Mouse (Mus musculus): ENCODE measurements at regions not wholly inside any gene's neighbourhood (a gene's known extent, or its start where the extent isn't known, plus 50 kb on each side); places are given as distances from the start of the nearest gene placed in this dataset.

DNA sequence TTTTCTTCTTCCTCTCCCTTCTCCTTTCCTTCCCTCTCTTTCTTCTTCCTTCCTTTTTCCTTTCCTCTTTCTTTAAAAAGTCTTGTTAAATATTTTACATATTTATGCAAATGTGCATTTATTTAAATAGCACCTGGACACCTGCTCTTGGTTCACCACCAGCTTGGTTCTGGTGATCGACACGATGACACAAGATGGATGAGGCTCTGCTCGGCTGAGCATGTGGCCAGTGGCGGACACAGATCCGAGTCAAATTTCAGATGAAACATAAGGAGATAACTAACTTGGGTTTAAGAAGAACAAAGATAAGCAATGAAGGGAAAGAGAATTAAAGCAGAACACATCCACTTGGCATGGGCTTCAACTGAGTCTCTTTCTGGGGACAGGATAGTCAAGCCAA lies 1339.7 kb upstream of the A1bg start:
- Histone ChIP-seq H3K4me1 (ENCODE audit: control insufficient read depth, insufficient read depth, low read length) (peaks cover 11% of the 10 kb centered on the region), H3K9ac (ENCODE audit: low read depth, low read length) (no peak overlapping the region), H3K79me2 (ENCODE audit: control insufficient read depth, insufficient read depth, low read length) (no peaks in the 10 kb centered on the region), H3K27ac (replicated peaks; ENCODE audit: insufficient read depth, low read depth, low read length) (no peak overlapping the region), H3K36me3 (ENCODE audit: control insufficient read depth, insufficient read depth, low read length) (no peaks in the 10 kb centered on the region), H3K27me3 (ENCODE audit: control insufficient read depth, insufficient read depth, low read length) (no peaks in the 10 kb centered on the region), H3K4me3 (ENCODE audit: insufficient read depth, low read depth, low read length) (no peak overlapping the region)
- TF ChIP-seq POLR2A (IDR thresholded peaks at IDR 0.05; ENCODE audit: extremely low read depth, insufficient read depth, low read length) (no peak), CTCF (IDR thresholded peaks at IDR 0.05; ENCODE audit: low read depth, low read length) (no peak)
- no peak for DNase-seq (ENCODE audit: extremely low read depth, low read depth, low spot score)
- 88% methylated on average over 5 of the region's 5 CpGs for WGBS

GRCm38 (mm10) chr15:62261520-62261919 lies 1338.7 kb upstream of the A1bg start:
- TF ChIP-seq POLR2A (IDR thresholded peaks at IDR 0.05; ENCODE audit: extremely low read depth, insufficient read depth, low read length) (no peak), CTCF (IDR thresholded peaks at IDR 0.05; ENCODE audit: low read depth, low read length) (no peak)
- Histone ChIP-seq H3K27ac (replicated peaks; ENCODE audit: insufficient read depth, low read depth, low read length) (no peak overlapping the region), H3K4me3 (ENCODE audit: insufficient read depth, low read depth, low read length) (no peak overlapping the region)

GRCm38 (mm10) chr15:62258611-62259010 lies 1335.8 kb upstream of the A1bg start:
- Histone ChIP-seq H3K9ac (ENCODE audit: low read depth, low read length) (no peak overlapping the region), H3K4me3 (ENCODE audit: insufficient read depth, low read depth, low read length) (no peak overlapping the region), H3K79me2 (ENCODE audit: control insufficient read depth, insufficient read depth, low read length) (no peaks in the 10 kb centered on the region), H3K36me3 (ENCODE audit: control insufficient read depth, insufficient read depth, low read length) (no peaks in the 10 kb centered on the region), H3K27me3 (ENCODE audit: control insufficient read depth, insufficient read depth, low read length) (no peaks in the 10 kb centered on the region), H3K4me1 (ENCODE audit: control insufficient read depth, insufficient read depth, low read length) (peaks cover 23% of the 10 kb centered on the region), H3K27ac (replicated peaks; ENCODE audit: insufficient read depth, low read depth, low read length) (peak overlapping the region; percentile 42; the same call in 1 of the 2 replicates)
- 71% methylated on average over 5 of the region's 5 CpGs for WGBS
- TF ChIP-seq POLR2A (IDR thresholded peaks at IDR 0.05; ENCODE audit: extremely low read depth, insufficient read depth, low read length) = no peak
- TF ChIP-seq CTCF (IDR thresholded peaks at IDR 0.05; ENCODE audit: low read depth, low read length) = no peak
- no peak for DNase-seq (ENCODE audit: extremely low read depth, low read depth, low spot score)

More at GRCm38 (mm10) chr15:62261520-62261919, 1338.7 kb upstream of the A1bg start:
- H3K4me1 ChIP-seq (ENCODE audit: control insufficient read depth, insufficient read depth, low read length) = peaks cover 20% of the 10 kb centered on the region
- peak; percentile 40 for DNase-seq (ENCODE audit: extremely low read depth, low read depth, low spot score)
- 85% methylated on average over 2 of the region's 2 CpGs for WGBS
- no peaks in the 10 kb centered on the region for H3K79me2 ChIP-seq (ENCODE audit: control insufficient read depth, insufficient read depth, low read length)
- no peaks in the 10 kb centered on the region for H3K36me3 ChIP-seq (ENCODE audit: control insufficient read depth, insufficient read depth, low read length)
- H3K27me3 ChIP-seq (ENCODE audit: control insufficient read depth, insufficient read depth, low read length) = no peaks in the 10 kb centered on the region
- no peak overlapping the region for H3K9ac ChIP-seq (ENCODE audit: low read depth, low read length)

GRCm38 (mm10) chr15:62257955-62258354 lies 1335.1 kb upstream of the A1bg start:
- H3K27me3 ChIP-seq (ENCODE audit: control insufficient read depth, insufficient read depth, low read length) = no peaks in the 10 kb centered on the region
- peaks cover 23% of the 10 kb centered on the region for H3K4me1 ChIP-seq (ENCODE audit: control insufficient read depth, insufficient read depth, low read length)
- no peaks in the 10 kb centered on the region for H3K36me3 ChIP-seq (ENCODE audit: control insufficient read depth, insufficient read depth, low read length)
- H3K4me3 ChIP-seq (ENCODE audit: insufficient read depth, low read depth, low read length) = no peak overlapping the region
- peak overlapping the region; percentile 45; the same call in 1 of the 2 replicates for H3K9ac ChIP-seq (ENCODE audit: low read depth, low read length)
- no peaks in the 10 kb centered on the region for H3K79me2 ChIP-seq (ENCODE audit: control insufficient read depth, insufficient read depth, low read length)
- TF ChIP-seq CTCF (IDR thresholded peaks at IDR 0.05; ENCODE audit: low read depth, low read length) = 0 out of 2 replicates have a peak, but pooled peaks have one; percentile 13
- no peak for TF ChIP-seq POLR2A (IDR thresholded peaks at IDR 0.05; ENCODE audit: extremely low read depth, insufficient read depth, low read length)
- 24% methylated on average over 3 of the region's 3 CpGs for WGBS
- peak overlapping the region; percentile 91 for H3K27ac ChIP-seq (replicated peaks; ENCODE audit: insufficient read depth, low read depth, low read length)
- DNase-seq (ENCODE audit: extremely low read depth, low read depth, low spot score) = peak; percentile 95

GRCm38 (mm10) chr15:62257110-62257667 lies 1334.4 kb upstream of the A1bg start:
- H3K9ac ChIP-seq (ENCODE audit: low read depth, low read length) = peak overlapping the region; percentile 26
- H3K4me1 ChIP-seq (ENCODE audit: control insufficient read depth, insufficient read depth, low read length) = peaks cover 23% of the 10 kb centered on the region
- 96% methylated on average over 1 of the region's 1 CpGs for WGBS
- H3K4me3 ChIP-seq (ENCODE audit: insufficient read depth, low read depth, low read length) = no peak overlapping the region
- DNase-seq (ENCODE audit: extremely low read depth, low read depth, low spot score) = peak; percentile 74
- H3K27ac ChIP-seq (replicated peaks; ENCODE audit: insufficient read depth, low read depth, low read length) = peak overlapping the region; percentile 91
- TF ChIP-seq CTCF (IDR thresholded peaks at IDR 0.05; ENCODE audit: low read depth, low read length) (no peak), POLR2A (IDR thresholded peaks at IDR 0.05; ENCODE audit: extremely low read depth, insufficient read depth, low read length) (no peak)
- no peaks in the 10 kb centered on the region for H3K36me3 ChIP-seq (ENCODE audit: control insufficient read depth, insufficient read depth, low read length)
- no peaks in the 10 kb centered on the region for H3K79me2 ChIP-seq (ENCODE audit: control insufficient read depth, insufficient read depth, low read length)
- H3K27me3 ChIP-seq (ENCODE audit: control insufficient read depth, insufficient read depth, low read length) = no peaks in the 10 kb centered on the region

DNA sequence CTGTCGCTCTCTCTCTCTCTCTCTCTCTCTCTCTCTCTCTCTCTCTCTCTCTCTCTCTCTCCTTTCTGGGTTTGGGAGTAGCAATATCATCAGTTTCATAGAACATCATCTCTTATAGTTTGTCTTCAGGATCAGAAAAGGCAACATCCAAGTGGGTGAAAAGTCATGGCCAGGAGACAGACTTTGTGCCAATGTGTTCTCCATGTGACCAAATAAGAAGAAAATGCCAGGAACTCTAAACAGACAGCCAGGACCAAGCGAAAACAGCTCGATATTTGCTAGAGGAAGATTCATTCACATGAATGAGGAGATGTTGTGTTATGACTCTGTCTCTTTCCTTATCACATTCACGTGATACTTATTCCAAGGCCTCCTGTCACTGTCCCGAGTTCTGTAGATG lies 1332.8 kb upstream of the A1bg start:
- Histone ChIP-seq H3K79me2 (ENCODE audit: control insufficient read depth, insufficient read depth, low read length) (no peaks in the 10 kb centered on the region), H3K9ac (ENCODE audit: low read depth, low read length) (no peak overlapping the region), H3K27me3 (ENCODE audit: control insufficient read depth, insufficient read depth, low read length) (no peaks in the 10 kb centered on the region), H3K27ac (replicated peaks; ENCODE audit: insufficient read depth, low read depth, low read length) (peak overlapping the region; percentile 75; the same call in 1 of the 2 replicates), H3K36me3 (ENCODE audit: control insufficient read depth, insufficient read depth, low read length) (no peaks in the 10 kb centered on the region), H3K4me3 (ENCODE audit: insufficient read depth, low read depth, low read length) (no peak overlapping the region), H3K4me1 (ENCODE audit: control insufficient read depth, insufficient read depth, low read length) (peaks cover 23% of the 10 kb centered on the region)
- peak; percentile 93 for DNase-seq (ENCODE audit: extremely low read depth, low read depth, low spot score)
- WGBS = 29% methylated on average over 5 of the region's 5 CpGs
- TF ChIP-seq CTCF (IDR thresholded peaks at IDR 0.05; ENCODE audit: low read depth, low read length) (no peak), POLR2A (IDR thresholded peaks at IDR 0.05; ENCODE audit: extremely low read depth, insufficient read depth, low read length) (no peak)
